Mouse (Mus musculus) B cell, adult (primary cell): ENCODE results near the gene Pygo1. TPM values are rescaled to one million over a fixed set of nuclear protein-coding genes. Genes with fewer than 3 reads are reported as not detected.

ENCODE experiments used
- total RNA-seq: library from RNA; stranded (reverse); gene quantifications from 4 replicates; pipeline ENCODE4 v1.2.4, GENCODE M21; 2023; ENCODE audit not compliant: inconsistent age

The Pygo1 gene
- total RNA-seq = not detected in 4 replicates

GRCm38 (mm10) chr9:72925021-72925934, at the start of gene Pygo1:
TSS of gene Pygo1 (plus strand) at chr9:72925645.

GRCm38 (mm10) chr9:72958521-72959450, 33.3 kb downstream of the Pygo1 start, which contains the start of the genes Dyx1c1 and Gm44503:
TSS of gene Dyx1c1 (plus strand) at chr9:72958785.
TSS of gene Gm44503 (plus strand) at chr9:72958852.

GRCm38 (mm10) chr9:72985250-72986220, 60.1 kb downstream of the Pygo1 start, which contains the start of the genes Ccpg1os and Ccpg1:
TSS of gene Ccpg1os (minus strand) at chr9:72985382.
TSS of gene Ccpg1 (plus strand) at chr9:72985429.

Other genes starting within 250 kb of the Pygo1 start
- gene Prtg, start 118.8 kb upstream of the Pygo1 start, total RNA-seq = 0.18 to 0.77 TPM (median 0.39 TPM) in 3 of 4 replicates, not detected in the other
- gene Dyx1c1, start 33.1 kb downstream of the Pygo1 start, total RNA-seq = 0.33 to 0.51 TPM (median 0.42 TPM) in 4 replicates
- gene Gm44503, start 33.2 kb downstream of the Pygo1 start, total RNA-seq = 0.19 TPM in 1 of 4 replicates, not detected in the others
- 1.8 to 3.6 TPM (median 3.0 TPM) in 4 replicates for gene Ccpg1os, start 59.7 kb downstream of the Pygo1 start, total RNA-seq
- gene Ccpg1, start 59.8 kb downstream of the Pygo1 start, total RNA-seq = 42.2 to 47.4 TPM (median 44.3 TPM) in 4 replicates
- gene Pigb, start 114.7 kb downstream of the Pygo1 start, total RNA-seq = 12.2 to 13.1 TPM (median 12.8 TPM) in 4 replicates
- gene Rab27a, start 119.2 kb downstream of the Pygo1 start, total RNA-seq = 13.4 to 16.0 TPM (median 14.3 TPM) in 4 replicates
- 0.39 to 1.6 TPM (median 0.78 TPM) in 4 replicates for gene Khdc3, start 176.2 kb downstream of the Pygo1 start, total RNA-seq
- gene Gm20509, start 176.8 kb downstream of the Pygo1 start, total RNA-seq = not detected in 4 replicates
- 61.3 to 70.0 TPM (median 63.9 TPM) in 4 replicates for gene Rsl24d1, start 187.8 kb downstream of the Pygo1 start, total RNA-seq